Mouse (Mus musculus) v-Abl transformed pro-B cells (cell line): ENCODE results near the gene Slc22a1.

ENCODE experiments used
- in situ Hi-C, 2 experiments: fragments of 400-800 bp; cut with MboI; formaldehyde crosslinking; loops; one replicate each; pipeline ENCODE4 v1.15.1; 2025; ENCODE audit not compliant: unreplicated experiment in 2 of 2

Slc22a1 gene

DNA sequence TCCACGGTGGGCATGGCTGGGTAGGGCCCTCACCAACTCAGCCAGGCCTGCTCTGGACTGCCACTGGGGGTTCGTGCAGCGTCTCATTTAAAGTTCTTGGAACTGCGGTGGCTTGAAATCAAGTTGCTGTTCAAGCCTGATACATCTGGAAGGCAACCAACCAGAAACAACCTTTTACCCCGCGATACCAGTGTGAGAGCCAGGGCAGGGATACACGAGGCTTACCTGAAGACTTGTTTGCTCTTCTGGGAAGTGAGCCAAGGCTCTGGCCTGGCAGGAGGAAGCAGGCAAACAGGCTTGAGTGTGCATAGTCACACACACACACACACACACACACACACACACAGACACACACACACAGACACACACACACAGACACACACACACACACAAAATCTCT, at the start of gene Slc22a1:
Gene Slc22a1, minus strand, starts transcription at position 184 of the 400 bp plus-strand sequence.
- in situ Hi-C loops: no loop called here

DNA sequence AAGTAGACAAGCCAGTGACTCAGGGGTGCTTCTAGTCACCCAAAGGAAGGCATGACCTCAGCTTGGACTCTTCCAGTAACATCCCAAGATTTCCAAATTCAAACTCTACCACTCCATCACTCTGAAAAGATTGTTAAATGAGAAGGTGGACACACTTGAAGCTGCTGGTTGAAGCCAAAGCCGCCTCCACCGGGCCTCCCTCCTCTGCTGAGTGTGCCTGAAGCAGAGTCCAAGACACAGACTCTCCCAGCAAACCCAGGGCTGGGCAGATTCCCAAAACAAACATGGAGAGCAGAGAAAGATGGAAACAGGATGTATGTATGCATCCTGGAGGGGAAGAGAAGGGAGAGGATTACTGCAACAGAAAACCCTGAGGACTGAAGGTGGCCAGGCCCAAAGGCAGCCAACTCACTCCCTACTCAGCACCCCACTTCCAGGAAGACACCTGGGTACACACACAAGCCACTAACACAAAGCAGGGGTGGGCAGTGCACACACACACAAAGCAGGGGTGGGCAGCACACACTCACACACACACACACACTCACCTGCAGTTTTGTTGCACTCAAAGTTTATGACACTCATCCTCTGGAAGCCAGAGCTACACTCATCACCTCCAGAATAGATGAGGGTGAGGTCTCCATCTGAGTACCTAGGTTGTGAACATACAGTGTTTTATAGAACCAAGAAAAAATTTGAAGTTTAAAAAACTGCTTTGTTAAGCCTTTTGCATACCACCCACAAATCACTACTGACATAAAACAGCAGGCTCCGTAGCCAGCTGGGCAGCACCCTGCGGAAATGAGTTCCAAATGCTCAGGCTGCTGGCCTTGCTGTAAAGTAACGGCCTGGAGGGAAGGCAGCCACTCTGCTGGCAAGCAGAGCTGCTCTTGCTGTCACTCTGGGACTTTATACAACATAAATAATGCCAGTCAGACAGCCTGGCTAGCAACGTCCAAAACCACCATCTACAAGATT, 49.4 kb upstream of the Slc22a1 start:
- in situ Hi-C loops: no loop called here

DNA sequence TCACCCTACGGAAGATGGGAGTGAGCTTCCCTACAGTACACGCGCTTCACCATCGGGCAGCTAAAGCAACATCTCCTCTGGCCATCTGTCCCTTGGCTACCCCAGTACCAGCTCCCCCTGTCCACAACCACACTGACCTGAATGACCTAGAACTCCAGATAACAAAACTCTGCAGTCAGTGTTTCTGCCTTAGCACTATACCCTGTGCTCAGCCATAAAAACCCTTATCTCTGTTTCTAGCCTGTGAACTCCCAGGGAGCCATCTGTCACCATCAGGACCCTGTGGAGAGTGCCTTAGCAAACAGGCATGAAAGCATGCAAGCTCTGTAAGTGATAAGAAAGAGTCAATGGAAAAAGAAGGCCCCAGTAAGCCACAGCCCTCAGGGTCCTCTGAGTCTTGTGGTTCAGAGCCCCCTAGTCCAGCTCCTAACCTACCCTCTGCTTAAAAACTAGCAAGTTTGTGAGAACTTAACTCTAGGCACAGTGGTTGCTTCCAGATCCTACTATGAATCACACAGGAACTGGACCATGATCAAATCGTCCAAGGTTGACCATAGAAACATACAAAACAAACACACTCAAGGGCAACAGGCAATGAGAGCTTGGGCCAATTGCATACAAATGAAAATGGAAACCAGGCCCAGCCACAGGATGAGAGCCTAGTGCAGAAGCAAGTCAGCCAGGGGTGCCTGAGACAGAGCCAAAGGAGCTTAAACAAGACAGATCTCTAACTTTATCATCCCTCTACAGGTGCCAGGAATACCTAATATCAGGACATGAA, 48.5 kb upstream of the Slc22a1 start:
- in situ Hi-C loops: no loop called here

DNA sequence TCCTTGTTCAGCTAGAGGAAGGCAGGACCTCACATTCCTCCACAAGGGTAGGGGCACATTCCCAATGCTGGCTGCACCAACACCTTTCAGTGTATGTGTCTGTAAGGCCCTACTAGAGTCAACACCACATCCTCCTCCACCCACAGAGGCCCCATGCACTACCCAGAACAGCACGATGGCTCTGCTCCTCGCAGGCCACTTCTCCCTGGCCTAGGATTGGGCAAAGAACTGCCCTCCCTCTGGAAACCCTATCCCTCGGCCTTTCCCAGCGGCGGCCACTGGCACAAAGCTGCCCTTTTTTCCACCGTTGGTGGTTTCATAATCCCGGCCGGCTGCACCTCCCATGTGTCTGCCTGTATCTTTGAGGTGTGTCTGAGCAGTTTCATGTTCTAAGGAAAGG, 47.0 kb upstream of the Slc22a1 start:
- in situ Hi-C loops: no loop called here

GRCm38 (mm10) chr17:12721118-12721886, 45.7 kb upstream of the Slc22a1 start:
- in situ Hi-C loops: no loop called here

DNA sequence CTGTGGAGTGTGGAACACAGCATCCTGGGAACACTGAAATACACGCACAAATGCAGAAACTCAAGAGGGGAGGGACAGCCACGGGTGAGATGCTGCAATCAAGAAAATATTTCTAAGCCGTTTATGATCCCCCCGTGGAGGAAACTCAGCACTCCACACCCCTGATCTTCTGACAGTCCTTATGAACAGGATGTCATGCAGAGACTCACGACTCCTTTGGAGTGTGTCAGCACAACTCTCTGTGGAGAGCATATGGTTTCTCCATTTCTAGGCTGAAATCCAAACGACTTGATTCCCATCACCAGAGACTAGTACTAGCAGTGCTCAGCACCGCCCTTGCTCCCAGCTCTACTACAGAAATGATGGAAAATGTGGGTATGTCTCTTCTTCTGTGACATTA, 42.6 kb upstream of the Slc22a1 start:
- in situ Hi-C loops: no loop called here

GRCm38 (mm10) chr17:12717445-12717844, 41.8 kb upstream of the Slc22a1 start:
- in situ Hi-C loops: no loop called here

DNA sequence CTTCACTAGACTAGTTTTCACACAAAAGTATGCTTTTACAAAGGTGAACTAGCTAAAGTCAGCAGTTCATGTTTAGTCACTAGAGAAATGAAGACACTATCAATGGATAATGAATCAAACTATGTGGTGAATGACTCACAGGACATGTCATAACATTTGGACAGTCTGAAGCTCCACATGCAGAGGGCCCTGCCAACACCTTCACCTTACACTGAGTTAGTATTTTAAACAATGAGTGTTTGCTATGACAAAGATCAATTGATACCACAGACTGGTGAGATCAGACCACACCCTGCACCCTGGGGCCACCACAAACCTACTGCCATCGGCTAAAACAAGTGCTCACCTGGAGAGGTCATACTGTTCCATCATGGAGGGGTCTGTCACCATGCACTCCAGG, 39.4 kb upstream of the Slc22a1 start:
- in situ Hi-C loops: no loop called here

GRCm38 (mm10) chr17:12714080-12714561, 38.5 kb upstream of the Slc22a1 start:
- in situ Hi-C loops: no loop called here

DNA sequence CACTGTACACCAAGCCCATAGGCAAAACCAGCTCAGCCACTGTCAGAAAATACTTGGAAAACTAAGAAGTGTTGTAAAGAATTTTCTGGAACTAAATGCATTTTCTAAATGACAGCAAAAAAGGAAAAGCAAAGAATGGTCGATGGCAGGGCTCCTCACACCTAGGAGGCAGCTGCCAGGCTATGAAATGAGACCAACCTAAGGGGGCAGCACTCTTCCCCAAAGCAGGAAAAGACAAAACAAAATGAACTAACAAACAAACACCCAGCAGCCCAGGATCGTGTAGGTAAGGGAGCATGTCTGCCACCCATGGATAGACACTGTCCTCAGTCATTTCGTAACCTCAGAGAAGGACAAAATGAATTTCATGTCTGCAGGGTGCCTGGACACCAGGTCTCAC, 37.4 kb upstream of the Slc22a1 start:
- in situ Hi-C loops: no loop called here

DNA sequence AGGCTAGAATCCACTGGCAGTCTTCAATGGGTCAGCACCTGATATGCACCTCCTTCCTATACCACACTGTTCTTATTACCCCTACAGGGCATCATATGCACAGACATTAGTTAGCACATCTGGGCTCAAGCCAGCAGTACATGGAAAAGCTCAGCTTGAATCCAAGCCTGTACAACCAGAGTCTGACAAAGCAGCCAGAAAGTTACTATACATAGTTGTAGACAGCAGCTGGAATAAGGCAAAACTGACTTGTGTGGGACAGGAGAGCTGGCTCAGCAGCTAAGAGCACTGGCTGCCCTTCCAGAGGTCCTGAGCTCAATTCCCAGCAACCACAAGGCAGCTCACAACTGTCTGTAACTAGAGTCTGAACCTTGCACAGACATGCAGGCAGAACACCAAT, 36.6 kb upstream of the Slc22a1 start:
- in situ Hi-C loops: no loop called here

DNA sequence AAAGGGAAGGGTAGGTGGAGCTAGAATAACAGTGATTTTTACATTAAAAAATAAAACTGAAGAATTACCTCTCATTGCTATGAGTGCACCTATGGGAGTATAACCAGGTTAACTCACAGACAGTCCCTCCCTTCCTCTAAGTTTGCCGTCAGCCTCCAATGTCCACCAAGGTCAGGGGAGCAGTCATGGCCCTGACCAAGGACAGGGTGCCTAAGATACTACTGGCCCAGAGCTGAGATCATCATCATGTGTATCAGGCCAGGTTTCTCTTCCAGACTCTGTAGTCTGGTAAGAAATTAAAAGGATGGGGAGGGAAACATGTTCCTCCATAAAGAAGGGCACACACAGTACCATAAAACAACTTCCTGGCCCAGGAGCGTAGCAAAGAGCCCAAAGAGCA, 35.3 kb upstream of the Slc22a1 start:
- in situ Hi-C loops: no loop called here

DNA sequence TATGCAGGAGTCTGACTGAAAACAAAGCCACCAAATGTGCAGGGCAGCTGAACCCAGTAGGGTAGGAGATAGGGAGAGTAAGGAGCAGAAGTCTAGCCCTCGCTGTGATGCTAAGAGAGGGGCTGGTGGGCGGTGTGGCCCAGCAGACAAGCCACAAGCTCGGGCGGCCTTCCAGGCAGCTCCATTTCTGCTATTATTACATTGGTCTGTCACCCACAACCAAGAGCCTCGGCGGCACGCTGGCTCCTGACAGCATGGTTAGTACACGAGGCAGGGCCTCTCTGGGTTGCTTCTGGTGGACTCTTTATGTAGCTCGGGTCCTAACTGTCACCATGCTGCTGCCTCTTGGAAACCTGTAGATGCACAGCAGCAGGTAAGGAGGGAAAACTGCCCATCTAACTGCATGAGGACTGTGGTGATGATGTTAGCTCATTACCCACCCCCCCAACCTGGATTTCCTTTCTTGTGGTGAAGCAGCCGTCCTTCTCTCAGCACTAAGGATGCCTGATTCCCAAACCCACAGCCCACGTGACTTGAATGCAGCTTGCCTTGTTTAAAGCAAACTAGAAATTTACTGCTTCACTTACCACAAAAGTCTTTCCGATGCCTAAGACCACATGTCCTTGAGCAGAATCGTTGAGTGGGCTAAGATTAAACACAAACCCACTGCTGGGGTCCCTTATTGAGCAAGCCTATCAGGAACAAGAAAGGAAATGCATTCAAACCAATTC, 34.6 kb upstream of the Slc22a1 start:
- in situ Hi-C loops: no loop called here

GRCm38 (mm10) chr17:12708398-12708797, 32.8 kb upstream of the Slc22a1 start:
- in situ Hi-C loops: no loop called here

GRCm38 (mm10) chr17:12706590-12707049, 31.0 kb upstream of the Slc22a1 start:
- in situ Hi-C loops: no loop called here

- in situ Hi-C loops: no loop called here
Measured at GRCm38 (mm10) chr17:12702901-12703300, 27.3 kb upstream of the Slc22a1 start.

DNA sequence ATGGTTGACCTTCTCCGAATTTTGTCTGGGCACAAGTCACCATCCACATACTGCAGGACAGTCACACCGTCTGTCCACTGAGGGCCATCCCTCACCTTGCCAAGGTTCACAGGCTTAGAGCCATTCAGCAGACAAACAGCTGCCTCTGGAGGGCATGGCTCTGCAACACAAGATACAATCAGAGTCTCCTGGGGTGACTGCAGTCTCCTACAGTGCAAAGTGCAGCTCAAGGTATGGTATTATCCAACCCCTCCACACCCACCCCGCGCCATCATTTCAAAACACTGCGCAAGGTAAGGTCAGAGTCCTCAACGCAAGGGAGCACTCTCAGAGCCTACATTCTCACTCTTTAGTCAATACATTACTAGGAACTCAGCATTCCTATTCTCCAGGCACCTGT, 24.7 kb upstream of the Slc22a1 start:
- in situ Hi-C loops: no loop called here

- in situ Hi-C loops: no loop called here
Measured at GRCm38 (mm10) chr17:12691899-12692298, 16.3 kb upstream of the Slc22a1 start.

GRCm38 (mm10) chr17:12689537-12689936, 13.9 kb upstream of the Slc22a1 start:
- in situ Hi-C loops: no loop called here
